Mouse (Mus musculus): ENCODE data around the gene Mmp15. TPM values are rescaled to one million over a fixed set of nuclear protein-coding genes. Genes with fewer than 3 reads are reported as not detected.
A peak's percentile ranks its signal among the peaks of the same experiment; 100 is the strongest.

The Mmp15 gene
- polyA plus RNA-seq, 1 experiment from 2014 or later = 41.3 TPM

DNA sequence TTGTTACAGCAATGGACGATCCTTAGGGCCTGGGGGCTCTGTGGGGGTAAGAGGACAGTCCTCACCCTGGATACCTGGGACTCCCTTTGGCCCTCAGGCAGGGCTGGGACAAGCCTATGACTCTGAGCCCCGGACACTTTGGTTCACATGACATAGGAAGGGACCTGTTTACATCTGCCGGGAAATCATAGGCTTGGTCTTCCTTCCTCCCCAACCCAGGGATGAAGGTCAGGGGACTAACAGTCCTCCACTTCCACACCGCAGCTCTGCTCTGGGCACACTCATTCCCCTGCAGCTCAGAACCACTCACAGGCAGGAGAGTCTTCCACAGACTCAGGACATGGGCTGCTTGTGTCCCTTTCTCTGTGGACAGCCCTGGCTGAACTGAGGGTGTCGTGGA is 25.2 kb upstream of the Mmp15 start:
- Histone ChIP-seq H3K4me1 (peaks cover 40% of the 10 kb centered on the region), H3K9me3 (no peaks in the 10 kb centered on the region), H3K9ac (no peak overlapping the region), H3K4me3 (no peak overlapping the region), H3K27me3 (replicated peaks) (no peaks in the 10 kb centered on the region), H3K27ac (no peak overlapping the region), H3K36me3 (peaks cover 54% of the 10 kb centered on the region), H3K4me2 (replicated peaks) (no peak overlapping the region)
- WGBS = 83% methylated on average over 5 of the region's 5 CpGs
- no peak for ATAC-seq (ENCODE audit: low FRiP score, low read depth)

DNA sequence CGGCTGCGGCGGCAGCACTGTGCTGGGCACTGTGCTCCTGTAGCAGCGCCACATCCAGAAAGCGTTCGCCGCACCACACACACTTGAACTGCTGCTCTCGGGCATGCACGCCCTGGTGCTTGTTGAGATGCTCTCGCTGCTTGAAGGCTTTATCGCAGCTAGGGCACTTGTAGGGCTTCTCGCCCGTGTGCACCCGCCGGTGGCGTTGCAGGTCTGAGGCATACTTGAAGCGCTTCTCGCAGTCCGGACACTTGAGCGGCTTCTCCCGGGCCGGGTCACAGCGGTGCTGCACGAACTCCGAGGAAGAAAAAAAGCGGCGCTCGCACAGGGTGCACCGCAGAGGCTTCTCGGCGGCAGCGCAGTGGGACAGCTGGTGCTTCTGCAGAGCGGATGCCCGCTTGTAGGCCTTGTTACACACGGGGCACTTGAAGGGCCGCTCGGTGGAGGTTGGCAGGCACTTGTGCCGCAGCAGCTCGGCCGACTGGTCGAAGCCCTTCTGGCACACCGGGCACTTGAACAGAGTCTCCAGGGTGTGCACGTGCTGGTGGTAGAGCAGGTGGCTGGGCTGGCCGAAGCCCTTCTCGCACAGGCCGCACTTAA is 24.1 kb upstream of the Mmp15 start:
- Histone ChIP-seq H3K4me2 (replicated peaks) (no peak overlapping the region), H3K9me3 (no peaks in the 10 kb centered on the region), H3K36me3 (peaks cover 54% of the 10 kb centered on the region), H3K4me1 (peaks cover 40% of the 10 kb centered on the region), H3K27ac (no peak overlapping the region), H3K9ac (no peak overlapping the region), H3K27me3 (replicated peaks) (no peaks in the 10 kb centered on the region), H3K4me3 (no peak overlapping the region)
- WGBS = 87% methylated on average over 46 of the region's 46 CpGs
- no peak for ATAC-seq (ENCODE audit: low FRiP score, low read depth)

DNA sequence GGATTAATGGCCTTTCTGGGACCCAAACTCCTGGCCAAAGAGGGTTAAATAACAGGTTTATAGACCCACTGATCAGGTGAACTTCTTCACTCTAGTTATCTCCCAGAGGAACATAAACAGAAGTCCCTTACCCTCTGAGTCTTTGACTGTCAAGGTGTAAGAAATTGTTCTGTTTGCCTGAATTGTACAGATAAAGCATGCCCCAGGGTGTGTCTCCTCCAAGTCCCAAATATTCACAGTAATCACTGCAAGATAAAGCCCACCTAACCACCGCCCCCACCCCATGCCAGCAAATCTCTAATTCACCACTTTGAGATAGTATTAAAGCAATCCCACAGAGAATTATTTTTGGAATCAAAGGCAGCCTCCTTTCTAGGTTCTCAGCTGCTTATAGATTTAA is 21.7 kb upstream of the Mmp15 start:
- H3K4me3 ChIP-seq = peak overlapping the region; percentile 85
- no peak overlapping the region for H3K27ac ChIP-seq
- H3K4me2 ChIP-seq (replicated peaks) = peak overlapping the region; percentile 89
- no peak for ATAC-seq (ENCODE audit: low FRiP score, low read depth)
- H3K4me1 ChIP-seq = peaks cover 40% of the 10 kb centered on the region
- peak overlapping the region; percentile 93 for H3K9ac ChIP-seq
- WGBS = 87% methylated on average over 1 of the region's 1 CpGs
- H3K9me3 ChIP-seq = no peaks in the 10 kb centered on the region
- no peaks in the 10 kb centered on the region for H3K27me3 ChIP-seq (replicated peaks)
- H3K36me3 ChIP-seq = peaks cover 42% of the 10 kb centered on the region

DNA sequence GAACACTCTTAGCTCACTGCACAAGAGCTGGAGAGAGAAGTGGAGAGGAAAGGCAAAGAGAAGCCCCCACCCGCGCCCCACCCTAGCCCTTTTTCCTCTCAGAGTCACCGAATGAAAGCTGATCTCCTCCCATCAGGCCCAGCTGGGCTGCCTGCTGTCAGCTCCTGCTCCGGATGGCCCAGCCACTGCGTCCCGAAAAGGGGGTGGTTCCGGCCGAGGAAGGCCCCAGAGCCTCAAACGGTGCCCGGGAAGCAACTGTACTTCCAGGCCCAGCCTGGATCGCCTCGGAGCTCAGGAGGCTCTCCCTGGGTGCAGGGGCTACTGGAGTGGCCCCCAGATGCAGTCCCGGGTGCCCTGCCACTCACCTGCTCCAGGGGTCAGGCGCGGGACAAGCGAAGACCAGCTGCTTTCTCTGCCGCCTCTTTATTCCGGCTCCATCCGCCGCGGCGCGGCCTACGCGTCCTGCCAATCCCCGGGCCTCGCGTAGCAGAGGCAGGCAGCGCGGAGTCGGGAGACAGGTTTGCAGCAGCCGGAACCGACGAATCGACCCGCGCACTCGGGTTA is 20.8 kb upstream of the Mmp15 start:
- peaks cover 39% of the 10 kb centered on the region for H3K4me1 ChIP-seq

DNA sequence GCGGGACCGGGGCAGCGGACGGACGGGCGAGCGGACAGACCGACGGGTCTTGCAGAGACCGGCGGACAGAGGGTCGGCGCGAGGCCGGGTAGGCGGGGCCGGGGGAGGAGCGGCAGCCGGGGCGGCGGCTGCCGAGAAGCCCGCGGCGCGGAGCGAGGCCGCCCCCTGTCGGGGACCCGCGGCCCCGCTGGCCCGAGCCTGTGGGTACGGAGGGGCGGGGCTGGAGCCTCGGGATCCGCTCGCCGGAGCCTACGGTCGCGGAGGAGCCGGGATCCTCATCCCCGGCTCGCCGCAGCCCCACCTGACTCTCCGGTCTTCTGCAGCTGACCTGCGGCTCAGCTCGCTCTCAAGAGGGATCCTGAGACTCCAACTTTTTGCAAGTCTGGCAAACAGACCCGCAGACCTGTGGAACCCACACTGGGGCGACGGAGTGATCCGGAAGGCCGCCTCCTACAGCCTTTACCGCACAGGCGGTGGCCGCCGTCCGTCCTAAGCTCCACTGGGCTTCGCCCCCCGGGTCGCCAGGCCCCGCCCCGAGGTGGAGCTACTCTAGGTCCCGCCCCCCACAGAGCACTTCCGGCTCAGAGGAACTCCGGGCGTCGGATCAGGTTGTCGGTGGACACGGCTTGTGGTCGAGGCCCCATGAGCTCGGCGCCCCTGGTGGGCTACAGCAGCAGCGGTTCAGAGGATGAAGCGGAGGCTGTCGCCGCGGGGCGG is 20.2 kb upstream of the Mmp15 start, which contains the start of the genes Zfp319 and Usb1:
Gene Zfp319 (minus strand): TSS at position 231 of the 717 bp plus-strand sequence.
Gene Usb1 (plus strand): TSS at position 565 of the 717 bp plus-strand sequence.
- Histone ChIP-seq H3K4me1 (peaks cover 33% of the 10 kb centered on the region), H3K27ac (peak within 1 kb of the TSS; percentile 97), H3K4me2 (replicated peaks) (peak within 1 kb of the TSS; percentile 89), H3K4me3 (peak within 1 kb of the TSS; percentile 85), H3K27me3 (replicated peaks) (no peaks in the 10 kb centered on the region), H3K9me3 (no peaks in the 10 kb centered on the region), H3K9ac (peak within 1 kb of the TSS; percentile 93), H3K36me3 (peaks cover 27% of the 10 kb centered on the region)
- WGBS = 1% methylated on average over 73 of the region's 80 CpGs
- ATAC-seq (ENCODE audit: low FRiP score, low read depth) = peak; percentile 92

More for the DNA sequence above, 20.8 kb upstream of the Mmp15 start:
- peaks cover 34% of the 10 kb centered on the region for H3K36me3 ChIP-seq
- H3K9me3 ChIP-seq = no peaks in the 10 kb centered on the region
- no peaks in the 10 kb centered on the region for H3K27me3 ChIP-seq (replicated peaks)
- H3K27ac ChIP-seq = peak overlapping the region; percentile 97
- H3K4me2 ChIP-seq (replicated peaks) = peak overlapping the region; percentile 89
- peak overlapping the region; percentile 85 for H3K4me3 ChIP-seq
- peak; percentile 57 for ATAC-seq (ENCODE audit: low FRiP score, low read depth)
- H3K9ac ChIP-seq = peak overlapping the region; percentile 93
- under 1% methylated on average over 38 of the region's 38 CpGs for WGBS

DNA sequence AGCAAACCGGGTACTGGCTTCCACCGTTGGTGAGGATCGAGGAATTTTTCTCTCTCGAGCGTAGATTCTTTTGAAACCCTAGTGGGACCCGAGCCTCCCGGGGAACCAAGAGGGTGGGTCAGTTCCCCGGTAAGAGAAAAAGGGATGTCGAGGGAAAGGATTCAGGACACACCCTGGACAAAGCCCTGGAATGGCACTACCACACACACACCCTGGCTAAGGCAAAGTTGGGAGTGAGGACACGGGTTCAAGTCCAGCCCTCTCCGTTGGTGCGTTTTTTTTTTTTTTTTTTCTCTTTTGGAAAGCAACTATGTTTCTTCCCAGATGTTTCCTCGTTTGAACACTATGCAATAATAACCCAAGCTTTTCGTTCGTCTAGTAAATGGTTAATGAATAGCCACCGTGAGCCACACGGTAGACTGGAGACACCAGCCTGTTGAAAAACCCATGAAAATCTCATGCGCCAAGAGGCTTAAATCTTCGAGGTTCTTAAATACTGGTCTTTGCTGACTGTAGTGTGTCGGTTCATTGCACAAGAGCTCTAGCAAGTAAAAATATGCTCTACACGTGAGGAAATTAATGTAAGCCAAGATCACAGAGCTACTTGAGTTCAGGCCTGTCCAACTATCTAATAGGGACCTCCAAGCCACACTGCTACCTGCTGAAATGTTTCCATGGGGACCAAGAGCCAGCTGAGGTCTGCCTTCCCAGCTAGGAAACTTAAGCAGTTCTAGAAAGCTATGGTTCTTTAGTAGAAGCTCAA is 19.4 kb upstream of the Mmp15 start:
- Histone ChIP-seq H3K36me3 (peaks cover 20% of the 10 kb centered on the region), H3K4me2 (replicated peaks) (peak overlapping the region; percentile 89), H3K27ac (peak overlapping the region; percentile 97), H3K4me3 (peak overlapping the region; percentile 85), H3K27me3 (replicated peaks) (no peaks in the 10 kb centered on the region), H3K9me3 (no peaks in the 10 kb centered on the region), H3K9ac (peak overlapping the region; percentile 93), H3K4me1 (peaks cover 29% of the 10 kb centered on the region)
- WGBS = 27% methylated on average over 21 of the region's 21 CpGs
- ATAC-seq (ENCODE audit: low FRiP score, low read depth) = peak; percentile 22; the same call in 1 of the 2 replicates

DNA sequence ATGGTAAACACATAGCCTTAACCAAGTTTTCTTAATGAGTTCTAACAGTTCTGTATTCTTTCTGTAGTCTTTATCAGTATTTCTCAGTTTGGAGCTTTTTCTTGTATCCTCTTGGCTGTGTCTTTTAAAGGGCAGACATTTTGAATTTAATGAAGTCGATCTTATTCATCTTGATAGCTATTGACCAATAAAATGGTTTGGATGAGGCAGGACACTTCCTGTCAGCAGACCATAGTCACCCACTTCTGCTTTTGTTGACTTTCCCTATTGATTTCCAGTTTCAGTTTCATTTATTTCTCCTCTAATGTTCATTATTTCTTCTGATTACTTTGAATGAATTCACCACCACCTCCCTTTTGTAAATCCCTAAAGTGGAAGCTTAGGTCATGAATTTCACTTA is 16.4 kb upstream of the Mmp15 start:
- Histone ChIP-seq H3K27ac (no peak overlapping the region), H3K9ac (no peak overlapping the region), H3K4me3 (no peak overlapping the region), H3K4me1 (peaks cover 2% of the 10 kb centered on the region), H3K4me2 (replicated peaks) (no peak overlapping the region), H3K36me3 (peaks cover 20% of the 10 kb centered on the region; the same call in 1 of the 2 replicates), H3K9me3 (no peaks in the 10 kb centered on the region), H3K27me3 (replicated peaks) (no peaks in the 10 kb centered on the region)
- WGBS = 91% methylated on average over 1 of the region's 1 CpGs
- no peak for ATAC-seq (ENCODE audit: low FRiP score, low read depth)

DNA sequence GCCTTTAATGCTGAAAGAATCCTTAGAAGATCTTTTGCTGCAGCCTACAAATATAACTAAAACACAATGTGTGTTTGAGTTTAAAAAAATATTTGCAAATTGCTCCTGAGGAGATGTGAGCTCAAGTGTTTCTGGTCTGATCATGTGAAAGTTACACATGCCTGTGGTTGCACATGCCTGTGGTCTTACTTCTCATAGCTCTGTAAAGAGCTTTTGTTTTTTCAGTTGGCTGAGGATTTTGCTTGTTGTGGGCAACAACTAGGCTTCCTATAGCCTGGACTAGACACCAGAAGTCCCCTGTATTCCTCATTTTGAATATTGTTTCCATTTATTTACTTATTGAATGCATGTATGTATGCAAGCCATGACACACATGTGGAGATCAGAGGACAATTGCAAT is 15.7 kb upstream of the Mmp15 start:
- Histone ChIP-seq H3K4me1 (no peaks in the 10 kb centered on the region), H3K9ac (no peak overlapping the region), H3K4me2 (replicated peaks) (no peak overlapping the region), H3K36me3 (peaks cover 24% of the 10 kb centered on the region; the same call in 1 of the 2 replicates), H3K27me3 (replicated peaks) (no peaks in the 10 kb centered on the region), H3K4me3 (no peak overlapping the region), H3K9me3 (no peaks in the 10 kb centered on the region), H3K27ac (no peak overlapping the region)
- no peak for ATAC-seq (ENCODE audit: low FRiP score, low read depth)

DNA sequence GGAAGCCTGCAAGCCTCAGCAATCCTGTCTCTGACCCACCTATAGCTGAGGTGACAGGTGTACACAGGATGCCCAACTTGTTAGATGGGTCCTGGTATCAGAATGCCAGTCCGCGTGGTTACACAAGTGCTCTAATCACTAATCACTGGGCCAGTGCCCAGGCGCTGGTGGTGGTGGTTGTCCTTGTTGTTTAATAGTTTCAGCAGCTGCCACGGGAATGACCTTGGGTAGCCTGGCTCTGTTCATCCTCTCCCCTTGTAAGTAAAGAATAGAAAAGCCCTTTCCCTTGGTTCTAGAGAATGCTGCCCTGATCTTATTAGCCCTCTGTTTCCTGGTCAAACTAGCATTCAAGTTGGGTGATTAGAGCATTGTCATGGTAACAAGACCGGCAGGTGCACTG is 10.3 kb upstream of the Mmp15 start:
- Histone ChIP-seq H3K9me3 (no peaks in the 10 kb centered on the region), H3K9ac (no peak overlapping the region), H3K27me3 (replicated peaks) (no peaks in the 10 kb centered on the region), H3K4me2 (replicated peaks) (no peak overlapping the region), H3K4me1 (no peaks in the 10 kb centered on the region), H3K27ac (no peak overlapping the region), H3K4me3 (no peak overlapping the region), H3K36me3 (peaks cover 55% of the 10 kb centered on the region)
- ATAC-seq (ENCODE audit: low FRiP score, low read depth) = no peak
- 75% methylated on average over 5 of the region's 5 CpGs for WGBS

DNA sequence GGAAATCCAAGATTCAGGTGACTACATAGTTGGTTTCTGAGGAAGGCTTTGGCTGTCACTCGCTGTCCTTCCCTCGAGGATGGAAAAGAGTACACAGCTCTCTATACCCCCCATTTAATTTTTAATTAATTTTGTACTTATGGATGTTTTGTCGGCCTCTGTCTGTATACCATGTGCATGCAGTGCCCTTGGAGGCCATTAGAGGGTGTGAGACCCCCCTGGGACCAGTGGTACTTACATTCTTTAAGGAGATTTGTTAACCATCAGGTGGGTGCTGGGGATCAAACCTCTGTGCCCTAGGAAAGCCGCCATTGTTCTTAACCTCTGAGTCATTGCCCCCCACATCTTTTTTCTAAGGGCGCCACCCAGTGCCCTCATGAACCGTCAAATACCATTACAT is 7.4 kb upstream of the Mmp15 start:
- Histone ChIP-seq H3K4me2 (replicated peaks) (no peak overlapping the region), H3K4me1 (peaks cover 4% of the 10 kb centered on the region; the same call in 1 of the 2 replicates), H3K9me3 (no peaks in the 10 kb centered on the region), H3K27me3 (replicated peaks) (no peaks in the 10 kb centered on the region), H3K36me3 (peaks cover 45% of the 10 kb centered on the region), H3K4me3 (no peak overlapping the region), H3K9ac (no peak overlapping the region), H3K27ac (no peak overlapping the region)
- 84% methylated on average over 6 of the region's 6 CpGs for WGBS
- ATAC-seq (ENCODE audit: low FRiP score, low read depth) = no peak

DNA sequence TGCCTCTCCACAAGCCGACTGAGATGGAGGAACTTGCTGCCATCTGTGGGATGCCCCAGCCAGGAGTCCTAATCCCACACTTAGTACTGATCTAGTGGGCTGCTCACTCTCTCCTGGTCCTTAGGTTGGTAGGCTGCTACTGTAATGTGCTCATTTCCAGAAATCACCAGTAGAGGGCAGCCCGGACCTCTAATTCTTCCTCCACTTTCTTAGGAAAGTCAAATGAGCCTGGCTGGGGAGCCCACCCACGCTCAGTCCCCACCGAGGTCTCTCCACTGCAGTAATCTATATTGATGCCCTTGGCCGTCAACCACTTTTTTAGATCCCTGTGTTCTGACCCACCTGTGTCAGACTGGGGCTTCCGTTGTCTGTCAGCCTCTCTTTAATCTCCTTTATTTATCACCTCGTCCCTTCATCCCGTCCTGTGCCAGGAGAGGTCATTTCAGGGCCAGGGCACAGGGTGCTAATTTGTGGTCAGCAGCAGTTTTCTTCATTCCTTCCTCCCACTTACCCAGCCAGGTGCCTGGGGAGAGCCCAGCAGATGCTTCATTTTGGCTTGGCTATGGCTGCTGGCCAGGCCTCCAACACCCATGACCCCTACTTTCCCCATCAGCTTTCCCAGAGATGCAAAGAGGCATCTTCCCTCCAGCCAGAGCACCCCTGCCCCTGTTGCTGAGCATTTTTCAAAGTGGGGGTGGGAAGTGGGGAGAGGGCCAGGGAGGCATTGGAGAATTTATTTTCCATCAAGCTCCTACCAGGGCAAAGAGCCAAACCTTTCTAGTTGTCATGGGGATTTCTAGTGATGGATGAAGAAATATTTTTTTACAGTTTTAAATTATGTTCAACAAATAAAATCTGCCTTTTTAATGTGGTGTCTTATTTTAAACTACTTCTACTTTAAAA is 5.2 kb upstream of the Mmp15 start:
- Histone ChIP-seq H3K4me2 (replicated peaks) (no peak overlapping the region), H3K27me3 (replicated peaks) (no peaks in the 10 kb centered on the region), H3K27ac (no peak overlapping the region), H3K9ac (no peak overlapping the region), H3K4me3 (no peak overlapping the region), H3K4me1 (peaks cover 8% of the 10 kb centered on the region), H3K9me3 (no peaks in the 10 kb centered on the region), H3K36me3 (peaks cover 26% of the 10 kb centered on the region)
- ATAC-seq (ENCODE audit: low FRiP score, low read depth) = no peak
- WGBS = 21% methylated on average over 8 of the region's 8 CpGs

All from neural tube, embryonic 12.5 days (tissue).